Mouse (Mus musculus): ENCODE measurements around the gene Amhr2.

GRCm38 (mm10) chr15:102400476-102401045, 44.6 kb upstream of the Amhr2 start:
- no peak for TF ChIP-seq GATA1 (IDR thresholded peaks at IDR 0.05; ENCODE audit: low read length)
- no peak for TF ChIP-seq TAL1 (IDR thresholded peaks at IDR 0.05; ENCODE audit: low read length)
